Mouse (Mus musculus) lung, postnatal 36 days (tissue): Measurements from ENCODE around the gene Dbndd2.

Source experiments
- DNase-seq: peaks from one replicate; pipeline ENCODE4 v3.0.0; 2022; ENCODE audit warnings: mixed read lengths

Dbndd2 gene

GRCm38 (mm10) chr2:164485681-164486257 is at the start of gene Dbndd2:
Gene Dbndd2, plus strand, starts transcription at chr2:164486106.
- peak; percentile 66 for DNase-seq

GRCm38 (mm10) chr2:164436215-164436913 is 49.5 kb upstream of the Dbndd2 start:
- no peak for DNase-seq

GRCm38 (mm10) chr2:164436961-164437360 is 48.9 kb upstream of the Dbndd2 start:
- DNase-seq = peak; percentile 66

GRCm38 (mm10) chr2:164437710-164438109 is 48.2 kb upstream of the Dbndd2 start:
- DNase-seq = no peak

GRCm38 (mm10) chr2:164438257-164438656 is 47.6 kb upstream of the Dbndd2 start:
- DNase-seq = no peak

- no peak for DNase-seq
Observed at GRCm38 (mm10) chr2:164439001-164439421, 46.9 kb upstream of the Dbndd2 start.

GRCm38 (mm10) chr2:164440314-164440713 is 45.6 kb upstream of the Dbndd2 start:
- DNase-seq = peak; percentile 84

GRCm38 (mm10) chr2:164441155-164441554 is 44.8 kb upstream of the Dbndd2 start:
- peak; percentile 51 for DNase-seq

- DNase-seq = no peak
Observed at GRCm38 (mm10) chr2:164441731-164442130, 44.2 kb upstream of the Dbndd2 start.

- peak; percentile 65 for DNase-seq
Observed at GRCm38 (mm10) chr2:164442315-164443050, 43.4 kb upstream of the Dbndd2 start.

- peak; percentile 92 for DNase-seq
Observed at GRCm38 (mm10) chr2:164443051-164443437, 42.9 kb upstream of the Dbndd2 start.

- peak; percentile 46 for DNase-seq
Observed at GRCm38 (mm10) chr2:164443460-164444000, 42.4 kb upstream of the Dbndd2 start, which contains the start of gene Sdc4. Gene Sdc4, minus strand, starts transcription at chr2:164443887.

GRCm38 (mm10) chr2:164444701-164445100 is 41.2 kb upstream of the Dbndd2 start:
- no peak for DNase-seq

- DNase-seq = no peak
Observed at GRCm38 (mm10) chr2:164445399-164446085, 40.4 kb upstream of the Dbndd2 start.

- no peak for DNase-seq
Observed at GRCm38 (mm10) chr2:164446086-164446469, 39.8 kb upstream of the Dbndd2 start.

- DNase-seq = no peak
Observed at GRCm38 (mm10) chr2:164448140-164448539, 37.8 kb upstream of the Dbndd2 start.

GRCm38 (mm10) chr2:164448921-164449320 is 37.0 kb upstream of the Dbndd2 start:
- no peak for DNase-seq

- peak; percentile 59 for DNase-seq
Observed at GRCm38 (mm10) chr2:164449341-164450042, 36.4 kb upstream of the Dbndd2 start.

- peak; percentile 75 for DNase-seq
Observed at GRCm38 (mm10) chr2:164452000-164452676, 33.8 kb upstream of the Dbndd2 start.

GRCm38 (mm10) chr2:164453047-164453757 is 32.7 kb upstream of the Dbndd2 start:
- peak; percentile 54 for DNase-seq
